Mouse (Mus musculus) megakaryocyte, embryonic 14.5 days (primary cell): ENCODE measurements around the gene Ramp3.

Experiments used
- FLI1 ChIP-seq: IDR thresholded peaks from 2 replicates; pipeline ENCODE4 v1.6.1; 2012; ENCODE audit warnings: low read length, inconsistent platforms, mixed read lengths
- GATA1 ChIP-seq: IDR thresholded peaks from 3 replicates; pipeline ENCODE4 v1.6.1; 2012; ENCODE audit warnings: mixed read lengths, low read length, inconsistent platforms, borderline replicate concordance

- no peak for TF ChIP-seq GATA1
- no peak for TF ChIP-seq FLI1
These were observed 28.7 kb upstream of the Ramp3 start for GRCm38 (mm10) chr11:6629655-6630054.
